Mouse (Mus musculus) neural tube, embryonic 15.5 days (tissue): ENCODE results near the gene Rhobtb1. TPM values are rescaled to one million over a fixed set of nuclear protein-coding genes. Genes with fewer than 3 reads are reported as not detected.

Experiments used
- ATAC-seq: fragments of 200-750 bp; cut with Nextera tagmentation; 2 replicates; pipeline ENCODE4 v1.8.0; 2017; ENCODE audit warnings: mild to moderate bottlenecking, moderate TSS enrichment, moderate library complexity; ENCODE audit not compliant: low FRiP score
- H3K27ac ChIP-seq: fragments of 300-500 bp; sonication (generic); replicated peaks from 2 replicates; pipeline ENCODE4 v1.5.1; 2015; ENCODE audit warnings: mild to moderate bottlenecking, inconsistent platforms
- H3K27me3 ChIP-seq: fragments of 300-500 bp; sonication (generic); replicated peaks from 2 replicates; pipeline ENCODE4 v1.6.1; 2015; ENCODE audit warnings: inconsistent platforms
- H3K36me3 ChIP-seq: fragments of 300-500 bp; sonication (generic); 2 replicates; pipeline ENCODE4 v1.6.1; 2015; ENCODE audit warnings: inconsistent platforms
- H3K4me1 ChIP-seq: fragments of 300-500 bp; sonication (generic); 2 replicates; pipeline ENCODE4 v1.6.1; 2015; ENCODE audit warnings: inconsistent platforms
- H3K4me2 ChIP-seq: fragments of 300-500 bp; sonication (generic); 2 replicates; pipeline ENCODE4 v1.6.1; 2015; ENCODE audit warnings: inconsistent platforms, mild to moderate bottlenecking, moderate library complexity
- H3K4me3 ChIP-seq: fragments of 300-500 bp; sonication (generic); replicated peaks from 2 replicates; pipeline ENCODE4 v1.5.1; 2015; ENCODE audit warnings: mild to moderate bottlenecking, inconsistent platforms
- H3K9ac ChIP-seq: fragments of 300-500 bp; sonication (generic); replicated peaks from 2 replicates; pipeline ENCODE4 v1.6.1; 2015; ENCODE audit warnings: mild to moderate bottlenecking, inconsistent platforms
- H3K9me3 ChIP-seq: fragments of 300-500 bp; sonication (generic); replicated peaks from 2 replicates; pipeline ENCODE4 v1.6.1; 2016; ENCODE audit warnings: inconsistent platforms
- WGBS: fragments of 180-500 bp; shearing (Covaris S2); methylation state at CpG from one replicate; pipeline ENCODE4 v1.1.7; 2015; ENCODE audit warnings: mixed read lengths; 5-methylcytosine and 5-hydroxymethylcytosine counted together
- polyA plus RNA-seq: library from polyadenylated mRNA; unstranded; fragments of >200 nt; fragmentation: Nextera tagmentation; extraction: Ambion mirVana; gene quantifications from 2 replicates; pipeline ENCODE4 v1.2.1, GENCODE M21; 2015

Gene Rhobtb1
- polyA plus RNA-seq, 1 experiment from 2014 or later, result 15.7 TPM

DNA sequence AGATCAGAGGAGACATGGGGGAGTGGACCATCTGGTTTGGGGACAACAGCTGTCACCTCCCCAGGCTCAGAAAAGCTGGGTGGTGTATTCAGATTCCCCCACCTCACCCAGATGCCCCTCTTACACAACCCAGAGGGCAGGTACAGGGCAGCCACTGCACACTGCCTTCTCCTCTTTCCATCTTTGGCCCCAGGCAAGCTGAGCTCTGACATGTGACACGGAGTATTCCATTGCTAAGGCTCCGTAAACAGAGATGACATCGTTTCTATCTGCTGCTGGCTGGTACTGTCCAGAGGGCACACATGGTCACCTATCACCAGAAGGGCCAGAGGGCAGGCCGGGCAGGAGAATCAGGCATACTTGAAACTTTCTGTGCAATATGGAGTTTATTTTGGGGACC lies 136.9 kb downstream of the Rhobtb1 start:
- 91% methylated on average over 4 of the region's 4 CpGs for WGBS
- Histone ChIP-seq H3K4me2 (no peak overlapping the region), H3K4me1 (no peaks in the 10 kb centered on the region), H3K4me3 (no peak overlapping the region), H3K9me3 (no peaks in the 10 kb centered on the region), H3K27ac (no peak overlapping the region), H3K9ac (no peak overlapping the region), H3K27me3 (no peaks in the 10 kb centered on the region), H3K36me3 (peaks cover 18% of the 10 kb centered on the region)
- no peak for ATAC-seq

DNA sequence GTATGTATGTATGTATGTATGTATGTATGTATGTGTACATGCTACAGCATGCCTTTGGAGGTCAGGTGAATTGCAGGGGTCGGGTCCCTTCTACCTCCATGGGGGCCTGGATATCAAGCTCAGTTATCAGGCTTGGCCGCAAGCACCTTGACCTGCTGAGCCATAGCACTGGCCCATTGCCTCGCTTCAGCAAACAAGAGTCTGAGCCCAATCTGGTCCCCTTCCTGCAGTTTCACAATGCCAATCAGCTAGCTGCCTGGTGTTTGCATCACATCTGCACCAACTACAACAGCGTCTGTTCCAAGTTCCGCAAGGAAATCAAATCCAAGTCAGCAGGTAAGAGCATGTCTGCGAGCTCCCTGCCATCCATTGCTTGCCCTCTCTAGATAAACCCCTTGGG lies 137.5 kb downstream of the Rhobtb1 start:
- H3K27me3 ChIP-seq, result no peaks in the 10 kb centered on the region
- no peaks in the 10 kb centered on the region for H3K4me1 ChIP-seq
- H3K9ac ChIP-seq, result no peak overlapping the region
- ATAC-seq, result no peak
- peaks cover 12% of the 10 kb centered on the region for H3K36me3 ChIP-seq
- H3K27ac ChIP-seq, result no peak overlapping the region
- no peak overlapping the region for H3K4me2 ChIP-seq
- no peak overlapping the region for H3K4me3 ChIP-seq
- H3K9me3 ChIP-seq, result no peaks in the 10 kb centered on the region
- 89% methylated on average over 6 of the region's 6 CpGs for WGBS

GRCm38 (mm10) chr10:69290736-69291135 lies 139.5 kb downstream of the Rhobtb1 start:
- no peak for ATAC-seq
- 92% methylated on average over 8 of the region's 8 CpGs for WGBS
- H3K36me3 ChIP-seq, result peaks cover 8% of the 10 kb centered on the region
- no peaks in the 10 kb centered on the region for H3K9me3 ChIP-seq
- H3K4me1 ChIP-seq, result no peaks in the 10 kb centered on the region
- no peak overlapping the region for H3K9ac ChIP-seq
- no peak overlapping the region for H3K4me2 ChIP-seq
- H3K27ac ChIP-seq, result no peak overlapping the region
- no peaks in the 10 kb centered on the region for H3K27me3 ChIP-seq
- H3K4me3 ChIP-seq, result no peak overlapping the region

GRCm38 (mm10) chr10:69295919-69296318 lies 144.7 kb downstream of the Rhobtb1 start:
- H3K4me1 ChIP-seq, result no peaks in the 10 kb centered on the region
- no peak overlapping the region for H3K9ac ChIP-seq
- WGBS, result 87% methylated on average over 9 of the region's 9 CpGs
- H3K36me3 ChIP-seq, result no peaks in the 10 kb centered on the region
- H3K4me2 ChIP-seq, result no peak overlapping the region
- H3K27ac ChIP-seq, result no peak overlapping the region
- H3K27me3 ChIP-seq, result no peaks in the 10 kb centered on the region
- H3K4me3 ChIP-seq, result no peak overlapping the region
- no peaks in the 10 kb centered on the region for H3K9me3 ChIP-seq
- no peak for ATAC-seq

DNA sequence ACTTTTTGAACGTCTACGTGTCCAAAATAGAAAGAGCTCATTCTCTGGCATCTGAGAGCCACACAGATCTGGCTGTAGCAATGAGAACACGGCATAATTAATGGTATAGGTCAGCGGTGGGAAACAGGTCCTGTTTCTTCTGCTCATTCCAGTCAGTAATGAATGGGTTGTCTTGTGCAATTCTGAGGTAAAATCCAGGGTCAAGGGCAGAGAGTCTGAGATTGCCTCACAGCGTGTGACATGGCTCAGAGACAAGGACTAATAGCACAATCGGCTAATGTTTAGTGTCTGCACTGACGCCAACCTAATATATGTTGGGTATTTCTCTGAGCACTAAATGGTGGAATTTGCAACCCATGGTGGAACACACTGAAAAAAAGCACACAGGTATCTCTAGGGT lies 148.8 kb downstream of the Rhobtb1 start:
- no peak for ATAC-seq
- Histone ChIP-seq H3K27ac (no peak overlapping the region), H3K27me3 (no peaks in the 10 kb centered on the region), H3K9me3 (no peaks in the 10 kb centered on the region), H3K4me3 (no peak overlapping the region), H3K9ac (no peak overlapping the region), H3K36me3 (no peaks in the 10 kb centered on the region), H3K4me1 (no peaks in the 10 kb centered on the region), H3K4me2 (no peak overlapping the region)
- 89% methylated on average over 7 of the region's 7 CpGs for WGBS

DNA sequence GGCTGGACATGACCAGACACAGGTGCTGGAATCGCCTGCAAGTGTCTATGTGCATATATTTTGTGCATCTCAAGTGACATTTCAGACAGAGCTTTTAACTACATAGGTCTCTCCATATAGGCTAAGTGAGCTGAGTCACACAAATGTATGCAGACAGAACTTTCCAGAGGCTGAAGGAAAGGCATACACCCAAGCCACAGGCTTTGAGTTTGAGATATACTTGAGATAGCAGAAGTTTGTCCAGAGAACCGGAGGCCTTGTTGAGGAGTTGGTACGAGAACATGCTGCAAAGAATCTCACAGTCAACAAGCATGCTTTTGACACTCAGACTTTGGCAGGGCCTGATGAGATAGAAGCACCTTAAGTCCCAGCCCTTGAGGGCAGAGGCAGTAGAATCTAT lies 151.4 kb downstream of the Rhobtb1 start:
- Histone ChIP-seq H3K9me3 (no peaks in the 10 kb centered on the region), H3K27me3 (no peaks in the 10 kb centered on the region), H3K4me1 (no peaks in the 10 kb centered on the region), H3K4me3 (no peak overlapping the region), H3K27ac (no peak overlapping the region), H3K36me3 (no peaks in the 10 kb centered on the region), H3K4me2 (no peak overlapping the region), H3K9ac (no peak overlapping the region)
- 97% methylated on average over 3 of the region's 3 CpGs for WGBS
- no peak for ATAC-seq

GRCm38 (mm10) chr10:69304819-69305218 lies 153.6 kb downstream of the Rhobtb1 start:
- no peak overlapping the region for H3K9ac ChIP-seq
- H3K4me3 ChIP-seq, result no peak overlapping the region
- ATAC-seq, result no peak
- H3K27ac ChIP-seq, result no peak overlapping the region
- H3K4me2 ChIP-seq, result no peak overlapping the region
- no peaks in the 10 kb centered on the region for H3K36me3 ChIP-seq
- H3K4me1 ChIP-seq, result no peaks in the 10 kb centered on the region
- H3K9me3 ChIP-seq, result no peaks in the 10 kb centered on the region
- 81% methylated on average over 3 of the region's 3 CpGs for WGBS
- no peaks in the 10 kb centered on the region for H3K27me3 ChIP-seq

- 40% methylated on average over 7 of the region's 7 CpGs for WGBS
- Histone ChIP-seq H3K9ac (no peak overlapping the region), H3K4me3 (no peak overlapping the region), H3K4me1 (no peaks in the 10 kb centered on the region), H3K27me3 (no peaks in the 10 kb centered on the region), H3K36me3 (no peaks in the 10 kb centered on the region), H3K4me2 (no peak overlapping the region), H3K27ac (no peak overlapping the region), H3K9me3 (no peaks in the 10 kb centered on the region)
- ATAC-seq, result no peak
Measured at GRCm38 (mm10) chr10:69305600-69305999, 154.4 kb downstream of the Rhobtb1 start.

DNA sequence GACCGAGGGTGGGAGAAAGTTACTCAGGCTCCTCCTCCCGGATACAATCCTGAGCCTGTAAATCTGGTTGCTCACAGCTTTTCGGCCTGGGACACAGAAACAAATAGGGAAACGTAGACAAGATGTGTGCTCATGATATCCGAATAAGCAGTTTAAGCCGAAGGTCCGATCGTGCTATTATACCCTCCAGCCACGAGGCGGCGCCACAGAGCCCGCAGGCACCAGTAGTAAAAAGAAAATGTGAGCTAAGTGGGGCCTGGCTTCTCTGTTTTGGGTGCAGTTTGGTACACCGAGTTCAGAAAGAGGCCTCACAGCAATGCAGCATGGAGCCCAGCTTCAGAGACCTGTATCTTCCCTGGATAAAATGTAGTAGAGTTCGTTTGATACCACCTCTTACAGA lies 155.0 kb downstream of the Rhobtb1 start:
- 64% methylated on average over 14 of the region's 14 CpGs for WGBS
- Histone ChIP-seq H3K4me3 (no peak overlapping the region), H3K27me3 (no peaks in the 10 kb centered on the region), H3K4me2 (no peak overlapping the region), H3K36me3 (no peaks in the 10 kb centered on the region), H3K9ac (no peak overlapping the region), H3K27ac (no peak overlapping the region), H3K4me1 (no peaks in the 10 kb centered on the region), H3K9me3 (no peaks in the 10 kb centered on the region)
- no peak for ATAC-seq

GRCm38 (mm10) chr10:69307067-69307466 lies 155.8 kb downstream of the Rhobtb1 start:
- H3K27me3 ChIP-seq, result no peaks in the 10 kb centered on the region
- H3K4me2 ChIP-seq, result no peak overlapping the region
- H3K9me3 ChIP-seq, result no peaks in the 10 kb centered on the region
- no peaks in the 10 kb centered on the region for H3K4me1 ChIP-seq
- no peak for ATAC-seq
- H3K9ac ChIP-seq, result no peak overlapping the region
- H3K4me3 ChIP-seq, result no peak overlapping the region
- H3K27ac ChIP-seq, result no peak overlapping the region
- H3K36me3 ChIP-seq, result no peaks in the 10 kb centered on the region
- WGBS, result 45% methylated on average over 5 of the region's 5 CpGs

GRCm38 (mm10) chr10:69309109-69309508 lies 157.9 kb downstream of the Rhobtb1 start:
- Histone ChIP-seq H3K4me3 (no peak overlapping the region), H3K27me3 (no peaks in the 10 kb centered on the region), H3K36me3 (no peaks in the 10 kb centered on the region), H3K4me2 (no peak overlapping the region), H3K4me1 (no peaks in the 10 kb centered on the region), H3K9me3 (no peaks in the 10 kb centered on the region), H3K27ac (no peak overlapping the region), H3K9ac (no peak overlapping the region)
- 72% methylated on average over 5 of the region's 5 CpGs for WGBS
- ATAC-seq, result no peak

DNA sequence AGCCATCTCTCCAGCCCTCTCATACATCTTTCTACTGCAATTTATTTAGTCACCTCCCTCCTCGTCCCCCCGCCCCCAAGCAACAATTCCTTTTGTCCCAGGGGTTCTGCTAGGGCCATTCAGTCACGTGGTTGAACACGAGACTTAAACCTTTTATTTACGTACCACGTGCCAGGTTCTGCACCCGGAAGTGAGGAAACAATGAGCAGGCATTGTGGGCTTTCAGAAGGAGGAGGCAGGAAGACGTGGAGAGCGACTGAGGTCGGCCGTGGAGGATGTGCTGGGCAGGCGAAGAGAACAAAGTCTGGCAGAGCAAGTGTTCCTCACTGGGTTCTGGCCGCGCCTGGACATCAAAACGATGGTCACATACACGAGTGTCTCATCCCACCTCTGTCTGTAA lies 160.6 kb downstream of the Rhobtb1 start:
- H3K4me2 ChIP-seq, result no peak overlapping the region
- no peaks in the 10 kb centered on the region for H3K4me1 ChIP-seq
- H3K36me3 ChIP-seq, result no peaks in the 10 kb centered on the region
- 61% methylated on average over 16 of the region's 16 CpGs for WGBS
- no peak overlapping the region for H3K9ac ChIP-seq
- H3K27ac ChIP-seq, result no peak overlapping the region
- H3K4me3 ChIP-seq, result no peak overlapping the region
- no peaks in the 10 kb centered on the region for H3K9me3 ChIP-seq
- ATAC-seq, result no peak
- H3K27me3 ChIP-seq, result no peaks in the 10 kb centered on the region

DNA sequence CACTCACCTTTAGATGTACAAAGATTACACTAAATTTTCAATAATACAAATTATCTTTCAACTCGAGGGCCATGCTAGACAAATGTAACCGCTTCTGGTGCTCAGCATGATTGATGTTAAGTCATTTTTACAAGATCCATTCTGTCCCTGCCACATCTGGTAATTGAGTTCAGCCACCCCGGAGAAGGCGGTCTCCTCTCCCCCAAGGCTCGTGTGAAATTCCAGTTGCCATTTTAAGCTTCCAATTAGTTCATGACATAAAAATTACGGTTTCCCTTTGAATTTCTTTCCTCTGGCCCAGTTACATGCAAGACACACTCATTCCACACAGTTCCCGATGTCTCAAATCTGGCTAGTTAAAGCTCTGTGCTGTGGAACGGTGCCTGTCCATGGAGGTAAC lies 162.7 kb downstream of the Rhobtb1 start:
- no peak for ATAC-seq
- Histone ChIP-seq H3K9ac (no peak overlapping the region), H3K9me3 (no peaks in the 10 kb centered on the region), H3K4me3 (no peak overlapping the region), H3K36me3 (no peaks in the 10 kb centered on the region), H3K27ac (no peak overlapping the region), H3K27me3 (no peaks in the 10 kb centered on the region), H3K4me1 (no peaks in the 10 kb centered on the region), H3K4me2 (no peak overlapping the region)
- WGBS, result 53% methylated on average over 8 of the region's 8 CpGs
